Mouse (Mus musculus) E14TG2a.4 (cell line): ENCODE results near the gene Trp53i11.

Source experiments
- CTCF ChIP-seq: conservative IDR thresholded peaks from 2 replicates; pipeline ENCODE4 v1.5.1; 2014; ENCODE audit warnings: low read length
- POU5F1 ChIP-seq: IDR thresholded peaks from 2 replicates; pipeline ENCODE4 v1.6.1; 2014; ENCODE audit warnings: low read length, borderline replicate concordance

DNA sequence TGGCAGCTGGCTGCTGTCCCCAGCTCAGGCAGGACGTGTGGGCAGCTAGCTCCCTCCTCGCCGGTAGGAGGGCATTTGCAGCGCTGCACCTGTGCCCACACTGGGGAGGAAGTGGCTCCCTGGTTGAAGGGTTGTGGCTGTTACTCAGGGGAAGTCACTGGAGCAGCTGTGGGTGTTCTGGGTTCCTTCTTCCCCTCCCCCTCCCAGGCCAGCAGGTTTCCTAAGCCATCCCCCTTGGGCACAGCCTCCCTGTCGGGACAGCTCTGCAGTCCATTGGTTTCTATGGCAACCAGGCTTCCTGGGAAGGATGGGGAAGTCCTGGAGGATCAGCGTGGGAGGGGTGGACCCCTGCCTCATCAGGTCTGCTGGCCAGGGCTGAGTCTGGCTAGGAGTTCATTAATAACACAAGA lies 5.3 kb downstream of the Trp53i11 start:
- TF ChIP-seq CTCF = no peak
- no peak for TF ChIP-seq POU5F1
